Mouse (Mus musculus) thymus, postnatal 0 days (tissue): ENCODE measurements around the gene Lyz1. TPM values are rescaled to one million over a fixed set of nuclear protein-coding genes. Genes with fewer than 3 reads are reported as not detected.
"Not testable (repeated sequence)": the region's sequence is repeated elsewhere in the genome, so short reads cannot be mapped to it uniquely, and the experiment has no call there.

ENCODE experiments used
- DNase-seq: peaks from one replicate; pipeline ENCODE4 v3.0.0-alpha.2; 2015; ENCODE audit warnings: low spot score
- polyA plus RNA-seq: library from polyadenylated mRNA; unstranded; fragments of >200 nt; fragmentation: Nextera tagmentation; extraction: Ambion mirVana; gene quantifications from 2 replicates; pipeline ENCODE4 v1.2.1, GENCODE M21; 2015

Gene Lyz1
- polyA plus RNA-seq, 1 experiment from 2014 or later, result 11.3 TPM

GRCm38 (mm10) chr10:117287226-117287850 is 5.3 kb downstream of the Lyz1 start:
- no peak for DNase-seq

- no peak for DNase-seq
Observed at GRCm38 (mm10) chr10:117286366-117286970, 6.2 kb downstream of the Lyz1 start.

GRCm38 (mm10) chr10:117285584-117285983 is 7.1 kb downstream of the Lyz1 start:
- DNase-seq, result not testable (repeated sequence)

DNA sequence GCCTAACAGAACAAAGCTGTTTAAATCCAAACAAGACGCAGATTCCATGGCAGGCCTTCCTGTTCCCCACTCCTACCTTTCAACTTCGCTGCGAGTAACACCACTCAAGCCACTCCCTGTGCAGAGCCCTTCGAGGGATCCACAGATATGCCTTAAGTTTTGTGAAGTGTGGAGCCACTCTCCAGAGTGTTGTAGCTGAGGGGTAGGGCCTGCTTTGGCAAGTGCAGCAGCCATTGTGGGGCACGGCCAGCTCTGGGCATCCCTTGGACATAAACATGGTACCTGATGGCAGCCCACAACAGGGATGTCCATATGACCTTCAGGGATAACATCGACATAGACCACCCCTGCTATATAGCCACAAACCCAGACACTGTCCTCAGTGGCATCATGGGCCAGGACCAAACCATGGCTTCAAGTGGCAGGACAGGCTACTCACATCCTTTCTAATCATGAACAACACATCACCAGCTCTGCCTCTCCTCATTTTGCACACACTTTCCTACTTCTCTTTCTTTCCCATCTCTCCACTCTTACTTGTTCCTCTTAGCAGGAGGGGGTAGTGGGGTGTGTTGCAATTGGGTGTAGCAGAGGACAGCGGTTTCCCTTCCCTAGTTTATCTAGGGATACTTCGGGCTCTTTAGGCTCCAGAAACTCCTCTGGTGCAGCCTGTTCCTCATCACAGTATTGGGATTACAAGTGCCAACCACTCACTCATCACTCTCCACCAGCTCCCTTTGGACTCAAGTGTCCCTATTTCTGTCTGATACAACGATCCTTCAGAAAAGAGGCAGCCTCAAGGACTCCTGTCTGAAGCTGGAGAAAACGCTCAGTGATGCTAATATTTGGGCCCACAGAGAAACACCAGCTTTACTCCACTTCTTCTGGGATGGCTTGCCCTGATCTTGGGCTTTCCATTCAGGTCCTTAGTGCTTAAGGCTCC is 7.8 kb downstream of the Lyz1 start:
- no peak for DNase-seq

DNA sequence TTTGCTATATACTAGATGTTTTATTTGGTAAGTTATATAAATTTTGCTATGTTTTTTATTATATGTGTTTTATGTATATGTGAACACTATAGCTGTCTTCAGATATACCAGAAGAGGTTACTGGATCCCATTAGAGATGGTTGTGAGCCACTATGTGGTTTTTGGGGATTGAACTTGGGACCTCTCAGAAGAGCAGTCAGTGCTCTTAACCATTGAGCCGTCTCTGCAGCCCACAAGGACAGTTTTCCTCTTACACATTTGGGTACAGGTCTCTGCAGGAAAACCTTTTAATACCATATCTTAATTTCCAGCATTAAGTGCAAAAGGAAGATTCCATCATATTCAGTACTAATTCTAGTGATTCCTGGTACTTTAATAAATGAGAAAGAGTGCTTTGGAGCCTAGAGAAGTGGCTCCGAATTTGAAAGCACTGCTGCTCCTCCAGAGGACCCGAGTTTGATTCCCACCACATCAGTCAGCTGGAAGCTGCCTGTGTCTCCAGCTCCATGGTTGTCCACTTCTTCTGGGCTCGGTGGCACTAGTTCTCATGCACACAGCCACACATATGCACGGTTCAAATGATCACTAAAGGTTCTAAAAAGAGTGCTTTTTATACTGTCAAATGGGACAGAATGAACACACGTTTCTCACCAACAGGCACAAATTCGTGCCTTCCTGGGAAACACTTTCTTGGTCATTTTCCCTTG is 8.6 kb downstream of the Lyz1 start:
- no peak for DNase-seq

DNA sequence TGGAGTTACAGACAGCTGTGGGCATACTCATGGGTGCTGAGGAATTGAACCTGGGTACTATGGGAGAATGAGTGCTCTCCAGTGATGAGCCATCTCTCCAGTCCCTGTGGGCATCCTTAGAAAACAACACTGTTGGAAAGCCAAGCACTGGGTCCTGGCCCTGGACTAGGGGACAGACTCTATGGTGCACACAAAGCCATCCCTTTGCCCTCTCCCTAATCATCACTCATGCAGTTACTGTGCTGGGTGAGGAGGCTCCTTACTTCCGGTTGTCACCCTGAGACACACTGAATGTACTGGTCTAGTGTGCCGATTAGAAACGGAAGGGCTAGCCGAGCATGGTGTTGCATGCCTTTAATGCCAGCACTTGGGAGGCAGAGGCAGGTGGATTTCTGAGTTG is 9.5 kb downstream of the Lyz1 start:
- not testable (repeated sequence) for DNase-seq

DNA sequence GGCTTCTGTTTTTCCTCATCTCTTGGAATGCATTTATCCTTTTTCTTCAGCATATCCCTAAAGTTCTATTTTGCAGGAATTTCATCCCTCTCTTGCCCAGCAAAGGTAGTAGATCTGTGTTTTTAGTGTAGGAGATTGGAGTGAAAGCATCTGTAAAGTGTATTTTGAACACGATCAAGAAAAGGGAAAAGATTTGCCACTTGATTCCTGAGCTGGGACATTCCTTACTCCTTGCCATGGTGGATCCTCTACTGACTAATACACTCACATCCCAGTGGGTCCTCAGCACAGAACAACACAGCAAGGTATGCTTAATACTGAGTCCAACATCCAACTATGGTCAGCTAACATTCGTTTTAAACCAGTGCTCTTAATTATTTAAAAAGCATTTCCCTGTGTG is 10.1 kb downstream of the Lyz1 start:
- DNase-seq, result no peak

- DNase-seq, result no peak
Observed at GRCm38 (mm10) chr10:117282049-117282448, 10.6 kb downstream of the Lyz1 start, which contains the start of gene Lyz2. Gene Lyz2, minus strand, starts transcription at chr10:117282321.

DNA sequence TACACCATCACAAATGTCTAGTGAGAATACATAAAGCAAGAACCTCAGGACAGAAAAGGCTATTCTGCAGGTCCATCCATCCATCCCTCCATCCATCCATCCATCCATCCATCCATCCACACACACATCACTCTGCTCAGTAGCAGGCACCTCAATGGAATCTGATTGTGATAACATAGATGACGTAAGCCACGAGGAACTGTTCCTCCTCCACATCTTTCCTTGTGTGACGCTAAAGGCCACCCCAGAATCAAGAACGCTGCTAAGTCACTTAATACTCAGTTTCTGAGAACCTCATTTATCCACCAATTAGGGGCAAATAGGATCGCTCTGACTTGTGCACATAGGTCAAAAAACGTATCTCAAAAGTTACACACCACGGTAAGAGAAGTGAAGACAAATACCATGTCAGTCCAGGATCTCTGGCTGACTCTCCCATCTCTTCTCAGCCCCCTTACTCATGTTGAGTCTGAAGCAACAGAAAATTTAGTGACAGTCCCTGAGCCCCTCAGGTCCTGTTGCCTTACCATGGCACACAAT is 11.2 kb downstream of the Lyz1 start:
- no peak for DNase-seq

DNA sequence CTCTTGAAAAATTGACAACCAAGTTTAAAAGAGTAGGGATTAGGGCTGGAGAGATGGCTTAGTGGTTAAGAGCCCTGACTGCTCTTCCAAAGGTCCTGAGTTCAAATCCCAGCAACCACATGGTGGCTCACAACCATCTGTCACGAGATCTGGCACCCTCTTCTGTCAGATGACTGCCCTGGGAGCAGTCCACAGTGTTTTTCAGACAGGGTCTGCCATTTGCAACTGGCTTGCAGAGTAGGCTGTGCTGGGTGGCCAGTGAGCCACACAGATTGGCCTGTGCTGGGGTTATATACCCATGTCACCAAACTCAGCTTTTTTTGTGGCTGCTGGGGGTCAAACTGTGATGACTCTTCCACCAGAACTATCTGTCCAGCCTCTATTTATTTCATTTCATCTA is 12.7 kb downstream of the Lyz1 start:
- DNase-seq, result no peak

GRCm38 (mm10) chr10:117278510-117278909 is 14.2 kb downstream of the Lyz1 start:
- DNase-seq, result not testable (repeated sequence)

- not testable (repeated sequence) for DNase-seq
Observed at GRCm38 (mm10) chr10:117277779-117278178, 14.9 kb downstream of the Lyz1 start.

GRCm38 (mm10) chr10:117275681-117276369 is 16.8 kb downstream of the Lyz1 start:
- DNase-seq, result no peak

GRCm38 (mm10) chr10:117274645-117275044 is 18.0 kb downstream of the Lyz1 start:
- not testable (repeated sequence) for DNase-seq

DNA sequence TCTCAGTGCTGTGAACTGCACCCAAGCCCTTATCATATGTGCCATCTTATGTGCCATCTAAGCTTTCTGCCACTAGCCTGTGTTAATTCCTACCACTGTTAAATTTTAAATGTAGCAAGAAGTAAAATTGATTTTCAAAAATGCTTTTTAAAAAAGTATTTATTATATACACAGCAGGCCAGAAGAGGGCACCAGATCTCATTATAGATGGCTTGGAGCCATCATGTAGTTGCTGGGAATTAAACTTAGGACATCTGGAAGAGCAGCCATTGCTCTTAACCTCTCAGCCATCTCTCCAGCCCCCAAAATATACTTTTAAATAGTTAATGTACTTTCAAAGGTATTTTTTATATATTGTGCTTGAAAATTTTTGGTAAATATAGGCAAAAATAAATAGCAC is 20.6 kb downstream of the Lyz1 start:
- DNase-seq, result no peak

- no peak for DNase-seq
Observed at GRCm38 (mm10) chr10:117259870-117260269, 32.8 kb downstream of the Lyz1 start.

DNA sequence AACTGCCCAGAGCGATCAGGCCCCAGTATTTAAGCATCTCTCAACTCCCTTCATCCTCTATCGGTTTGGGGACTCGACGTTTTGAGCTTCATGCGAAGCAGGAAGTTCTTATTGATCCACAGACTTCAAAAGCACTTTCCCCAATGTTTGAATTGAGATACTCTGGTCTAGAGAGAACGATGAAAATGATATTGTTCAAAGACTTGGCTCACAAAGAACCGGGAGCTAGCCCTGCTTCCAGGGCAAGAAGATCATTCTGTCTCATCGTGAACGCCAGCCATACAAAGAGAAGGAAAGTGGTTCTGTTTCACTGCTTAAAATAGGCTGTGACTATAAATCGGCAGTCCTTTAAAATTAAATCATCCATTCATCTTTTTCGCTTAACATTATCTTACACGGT is 54.1 kb downstream of the Lyz1 start, which contains the start of gene 9530003J23Rik:
9530003J23Rik (minus strand) TSS at position 101 of the 400 bp plus-strand sequence.
- no peak for DNase-seq
